Mouse (Mus musculus) stomach, embryonic 14.5 days (tissue): ENCODE measurements around the gene Nrn1l. TPM values are rescaled to one million over a fixed set of nuclear protein-coding genes. Genes with fewer than 3 reads are reported as not detected.
A peak's percentile ranks its signal among the peaks of the same experiment; 100 is the strongest.

Source experiments
- ATAC-seq: fragments of 200-750 bp; cut with Nextera tagmentation; 2 replicates; pipeline ENCODE4 v1.8.0; 2017; ENCODE audit warnings: low read depth, moderate TSS enrichment; ENCODE audit not compliant: insufficient number of reproducible peaks, insufficient read depth, low FRiP score
- H3K27ac ChIP-seq: fragments of 300-500 bp; sonication (generic); 2 replicates; pipeline ENCODE4 v1.5.1; 2014; ENCODE audit warnings: mild to moderate bottlenecking, low read length, moderate library complexity, mixed read lengths
- H3K27me3 ChIP-seq: fragments of 300-500 bp; sonication (generic); 2 replicates; pipeline ENCODE4 v1.6.1; 2014; ENCODE audit warnings: low read length, control low read depth, mixed read lengths; ENCODE audit not compliant: control insufficient read depth, insufficient read depth
- H3K36me3 ChIP-seq: fragments of 300-500 bp; sonication (generic); 2 replicates; pipeline ENCODE4 v1.6.1; 2014; ENCODE audit warnings: mild to moderate bottlenecking, control low read depth, low read length, moderate library complexity, mixed read lengths; ENCODE audit not compliant: control insufficient read depth, insufficient read depth
- H3K4me1 ChIP-seq: fragments of 300-500 bp; sonication (generic); 2 replicates; pipeline ENCODE4 v1.6.1; 2014; ENCODE audit warnings: low read length, control low read depth, mixed read lengths; ENCODE audit not compliant: control insufficient read depth, insufficient read depth
- H3K4me2 ChIP-seq: fragments of 300-500 bp; sonication (generic); replicated peaks from 2 replicates; pipeline ENCODE4 v1.6.1; 2014; ENCODE audit warnings: low read depth, low read length, control low read depth
- H3K4me3 ChIP-seq: fragments of 300-500 bp; sonication (generic); 2 replicates; pipeline ENCODE4 v1.5.1; 2014; ENCODE audit warnings: low read depth, low read length, control low read depth
- H3K9ac ChIP-seq: fragments of 300-500 bp; sonication (generic); replicated peaks from 2 replicates; pipeline ENCODE4 v1.6.1; 2014; ENCODE audit warnings: low read depth, mild to moderate bottlenecking, control low read depth, low read length, moderate library complexity, mixed read lengths
- H3K9me3 ChIP-seq: fragments of 300-500 bp; sonication (generic); 2 replicates; pipeline ENCODE4 v1.6.1; 2016; ENCODE audit warnings: low read depth, low read length, control low read depth; ENCODE audit not compliant: control insufficient read depth
- WGBS: fragments of 180-500 bp; shearing (Covaris S2); extraction: QIAGEN DNeasy Blood & Tissue Kit; methylation state at CpG from one replicate; pipeline ENCODE4 v1.1.7; 2014; 5-methylcytosine and 5-hydroxymethylcytosine counted together
- polyA plus RNA-seq: library from polyadenylated mRNA; unstranded; fragments of >200 nt; fragmentation: Nextera tagmentation; extraction: Ambion mirVana; gene quantifications from 2 replicates; pipeline ENCODE4 v1.2.1, GENCODE M21; 2014

Nrn1l gene
- polyA plus RNA-seq, 1 experiment from 2014 or later, result 0.90 TPM

- Histone ChIP-seq H3K9ac (no peak overlapping the region), H3K36me3 (peaks cover 46% of the 10 kb centered on the region), H3K9me3 (no peaks in the 10 kb centered on the region), H3K27me3 (no peaks in the 10 kb centered on the region), H3K27ac (no peak overlapping the region), H3K4me1 (peaks cover 8% of the 10 kb centered on the region; the same call in 1 of the 2 replicates), H3K4me3 (no peak overlapping the region), H3K4me2 (no peak overlapping the region)
- ATAC-seq, result no peak
- WGBS, result 81% methylated on average over 6 of the region's 6 CpGs
Observed at GRCm38 (mm10) chr8:105866364-105867029, 26.9 kb upstream of the Nrn1l start.

- Histone ChIP-seq H3K4me2 (no peak overlapping the region), H3K27ac (no peak overlapping the region), H3K36me3 (peaks cover 56% of the 10 kb centered on the region), H3K9ac (no peak overlapping the region), H3K4me1 (no peaks in the 10 kb centered on the region), H3K9me3 (no peaks in the 10 kb centered on the region), H3K27me3 (no peaks in the 10 kb centered on the region), H3K4me3 (no peak overlapping the region)
- ATAC-seq, result no peak
- 88% methylated on average over 6 of the region's 6 CpGs for WGBS
Observed at GRCm38 (mm10) chr8:105874301-105874700, 19.1 kb upstream of the Nrn1l start.

GRCm38 (mm10) chr8:105880754-105881520 is 12.4 kb upstream of the Nrn1l start, which contains the start of gene Edc4:
Gene Edc4 (plus strand): TSS chr8:105880881.
- H3K4me1 ChIP-seq, result peaks cover 11% of the 10 kb centered on the region
- H3K27me3 ChIP-seq, result no peaks in the 10 kb centered on the region
- no peaks in the 10 kb centered on the region for H3K9me3 ChIP-seq
- WGBS, result under 1% methylated on average over 45 of the region's 45 CpGs
- H3K27ac ChIP-seq, result no peak within 1 kb of the TSS; the same call in 1 of the 2 replicates
- H3K4me2 ChIP-seq, result peak within 1 kb of the TSS; percentile 91
- peaks cover 48% of the 10 kb centered on the region for H3K36me3 ChIP-seq
- peak; percentile 84 for ATAC-seq
- peak within 1 kb of the TSS; percentile 80 for H3K9ac ChIP-seq
- H3K4me3 ChIP-seq, result peak within 1 kb of the TSS; percentile 81

- peaks cover 78% of the 10 kb centered on the region for H3K36me3 ChIP-seq
- no peaks in the 10 kb centered on the region for H3K27me3 ChIP-seq
- H3K4me2 ChIP-seq, result no peak overlapping the region
- no peaks in the 10 kb centered on the region for H3K9me3 ChIP-seq
- H3K4me3 ChIP-seq, result no peak overlapping the region
- H3K9ac ChIP-seq, result no peak overlapping the region
- no peak overlapping the region for H3K27ac ChIP-seq
- no peak for ATAC-seq
- WGBS, result 92% methylated on average over 12 of the region's 12 CpGs
- H3K4me1 ChIP-seq, result no peaks in the 10 kb centered on the region
Observed at GRCm38 (mm10) chr8:105889756-105890465, 3.5 kb upstream of the Nrn1l start.

- no peak for ATAC-seq
- Histone ChIP-seq H3K27ac (no peak overlapping the region), H3K4me3 (no peak overlapping the region), H3K4me1 (no peaks in the 10 kb centered on the region), H3K9me3 (no peaks in the 10 kb centered on the region), H3K4me2 (no peak overlapping the region), H3K36me3 (peaks cover 68% of the 10 kb centered on the region), H3K9ac (no peak overlapping the region), H3K27me3 (no peaks in the 10 kb centered on the region)
- whole genome bisulfite sequencing, result 95% methylated on average over 6 of the region's 6 CpGs
Observed at GRCm38 (mm10) chr8:105890870-105891269, 2.5 kb upstream of the Nrn1l start.

- no peaks in the 10 kb centered on the region for H3K9me3 ChIP-seq
- no peak overlapping the region for H3K27ac ChIP-seq
- H3K9ac ChIP-seq, result no peak overlapping the region
- 80% methylated on average over 6 of the region's 6 CpGs for WGBS
- no peak overlapping the region for H3K4me2 ChIP-seq
- H3K27me3 ChIP-seq, result no peaks in the 10 kb centered on the region
- H3K4me3 ChIP-seq, result no peak overlapping the region
- peaks cover 52% of the 10 kb centered on the region for H3K36me3 ChIP-seq
- no peak for ATAC-seq
- no peaks in the 10 kb centered on the region for H3K4me1 ChIP-seq
Observed at GRCm38 (mm10) chr8:105892432-105892831, 935 bp upstream of the Nrn1l start.

- H3K4me2 ChIP-seq, result no peak overlapping the region
- H3K4me3 ChIP-seq, result no peak overlapping the region
- no peaks in the 10 kb centered on the region for H3K9me3 ChIP-seq
- WGBS, result 79% methylated on average over 9 of the region's 9 CpGs
- H3K36me3 ChIP-seq, result peaks cover under 1% of the 10 kb centered on the region; the same call in 1 of the 2 replicates
- H3K27me3 ChIP-seq, result no peaks in the 10 kb centered on the region
- no peak overlapping the region for H3K9ac ChIP-seq
- H3K4me1 ChIP-seq, result peaks cover 6% of the 10 kb centered on the region; the same call in 1 of the 2 replicates
- no peak for ATAC-seq
- no peak overlapping the region for H3K27ac ChIP-seq
Observed at GRCm38 (mm10) chr8:105897801-105898480, 4.6 kb downstream of the Nrn1l start.
